ENCODE assay signal across 24 mouse cellular contexts in the genomic region with DNA sequence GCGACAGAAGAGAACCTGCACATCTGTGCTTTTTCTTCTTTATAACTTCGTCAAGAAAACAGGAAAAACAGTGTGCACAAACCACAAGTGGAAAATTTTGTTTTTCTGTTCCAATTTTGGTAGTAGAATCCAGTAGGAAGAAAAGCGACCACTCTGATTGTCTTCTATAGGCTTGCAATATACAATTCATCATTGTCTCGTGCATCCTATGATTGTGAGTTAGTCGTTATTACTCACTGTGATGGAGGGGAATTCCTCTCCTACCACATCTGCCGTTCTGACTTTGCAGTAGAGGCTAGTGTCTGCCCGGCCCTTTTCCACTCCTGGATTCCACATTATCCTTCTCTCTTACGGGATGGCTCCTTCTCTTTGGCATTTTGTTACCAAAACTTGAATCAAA.
"Had no signal": no experiment of that assay in that cellular context is flagged by ENCODE, and none has a peak within 500 bp of the region (broad histone marks: within the 10 kb centered on the region; RNA-seq: fewer than 3 reads in every experiment).

No protein-coding gene starts in this region.

- ATAC-seq: hindbrain, postnatal 0 days; intestine, embryonic 15.5 days; intestine, postnatal 0 days had no signal

- H3K36me3 ChIP-seq: heart, embryonic 10.5 days; heart, embryonic 12.5 days; hindbrain, embryonic 13.5 days; hindbrain, embryonic 15.5 days; intestine, embryonic 15.5 days; limb, embryonic 10.5 days; limb, embryonic 12.5 days; liver, embryonic 13.5 days; liver, embryonic 15.5 days had no signal

- H3K9me3 ChIP-seq: heart, embryonic 10.5 days; heart, embryonic 12.5 days; hindbrain, embryonic 13.5 days; hindbrain, embryonic 15.5 days; intestine, embryonic 15.5 days; limb, embryonic 10.5 days; limb, embryonic 12.5 days; liver, embryonic 13.5 days; liver, embryonic 15.5 days had no signal

- H3K27me3 ChIP-seq: hindbrain, embryonic 13.5 days; hindbrain, embryonic 15.5 days; intestine, embryonic 15.5 days; limb, embryonic 12.5 days; liver, embryonic 13.5 days; liver, embryonic 15.5 days had no signal

- DNase-seq: gastrocnemius, postnatal 25 days; heart, adult 18-20 months; heart, postnatal 10 days; heart, postnatal 36 days; kidney, adult 18-20 months; kidney, adult 8-10 months; kidney, postnatal 10 days; kidney, postnatal 25 days; kidney, postnatal 4 days; liver; liver, embryonic 13.5 days had no signal

- H3K27ac ChIP-seq: heart, embryonic 10.5 days; hindbrain, embryonic 13.5 days; hindbrain, embryonic 15.5 days; hindbrain, postnatal 0 days; intestine, embryonic 15.5 days; layer of hippocampus, adult 2 months; left cerebral cortex, adult 2 months; limb, embryonic 10.5 days; liver, embryonic 13.5 days; liver, embryonic 15.5 days had no signal

- H3K4me3 ChIP-seq: heart, embryonic 10.5 days; heart, embryonic 12.5 days; hindbrain, embryonic 13.5 days; hindbrain, embryonic 15.5 days; intestine, embryonic 15.5 days; layer of hippocampus, adult 2 months; left cerebral cortex, adult 2 months; limb, embryonic 10.5 days; limb, embryonic 12.5 days; liver, embryonic 13.5 days; liver, embryonic 15.5 days had no signal

- H3K4me1 ChIP-seq: hindbrain, embryonic 13.5 days; hindbrain, embryonic 15.5 days; liver, embryonic 13.5 days; liver, embryonic 15.5 days had no signal

- H3K9ac ChIP-seq: heart, embryonic 12.5 days; hindbrain, embryonic 13.5 days; hindbrain, embryonic 15.5 days; intestine, embryonic 15.5 days; limb, embryonic 12.5 days; liver, embryonic 13.5 days; liver, embryonic 15.5 days had no signal

- H3K4me2 ChIP-seq: heart, embryonic 12.5 days; hindbrain, embryonic 13.5 days; hindbrain, embryonic 15.5 days; intestine, embryonic 15.5 days; limb, embryonic 12.5 days; liver, embryonic 11.5 days; liver, embryonic 13.5 days; liver, embryonic 15.5 days had no signal
